Mouse (Mus musculus): ENCODE results near the gene Notch2.

Notch2 gene

GRCm38 (mm10) chr3:98146471-98147410, 133.4 kb downstream of the Notch2 start:
- DNase-seq (ENCODE audit: low spot score in 2 of 2): no peak

- no peak for DNase-seq (ENCODE audit: low spot score in 2 of 2)
Measured at GRCm38 (mm10) chr3:98147706-98148105, 134.4 kb downstream of the Notch2 start.

- DNase-seq (ENCODE audit: low spot score in 2 of 2): no peak
Measured at GRCm38 (mm10) chr3:98149881-98150280, 136.6 kb downstream of the Notch2 start.

DNA sequence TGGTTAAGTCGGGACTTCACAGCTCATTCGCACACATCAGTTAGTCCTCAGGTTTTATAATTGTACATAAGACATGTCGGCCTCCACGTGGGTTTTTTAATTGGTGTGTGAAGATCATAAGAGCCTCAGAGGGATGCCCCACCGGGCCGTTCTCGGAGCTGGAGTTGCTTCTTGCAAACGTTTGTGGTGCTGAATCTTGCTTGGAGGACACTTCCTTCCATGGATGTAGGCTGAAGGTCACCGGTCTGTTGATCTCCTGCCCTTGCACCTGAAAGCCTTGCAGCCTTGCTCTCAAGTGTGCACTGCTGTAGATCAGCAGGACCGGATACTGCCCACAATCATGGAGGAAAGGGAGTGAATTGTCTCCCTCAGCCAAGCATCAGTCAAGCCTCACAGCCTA, 137.7 kb downstream of the Notch2 start:
- DNase-seq (ENCODE audit: low spot score in 2 of 2): no peak

- DNase-seq (ENCODE audit: low spot score in 2 of 2): no peak
Measured at GRCm38 (mm10) chr3:98153460-98153859, 140.1 kb downstream of the Notch2 start.

- no peak for DNase-seq (ENCODE audit: low spot score in 2 of 2)
Measured at GRCm38 (mm10) chr3:98156158-98156557, 142.8 kb downstream of the Notch2 start.

GRCm38 (mm10) chr3:98157073-98157472, 143.7 kb downstream of the Notch2 start:
- no peak for DNase-seq (ENCODE audit: low spot score in 2 of 2)

DNA sequence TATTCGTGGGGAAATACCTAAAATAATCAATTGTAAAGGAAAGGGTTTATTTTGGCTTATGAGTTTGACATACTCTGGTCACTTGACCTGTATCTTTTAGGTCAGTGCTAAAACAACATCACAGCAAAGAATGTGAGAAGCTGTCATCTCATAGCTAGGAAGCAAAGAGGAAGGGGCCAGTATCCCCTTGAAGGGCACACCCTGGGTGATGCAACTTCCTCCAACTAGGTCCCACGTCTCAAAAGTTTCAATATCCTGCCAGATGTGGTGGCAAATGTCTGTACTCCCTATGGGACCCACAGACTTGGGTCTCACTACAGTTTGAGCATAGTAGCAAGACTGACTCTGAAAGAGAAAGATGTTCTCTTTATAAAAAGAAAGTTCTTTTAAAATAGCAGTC, 144.3 kb downstream of the Notch2 start:
- no peak for DNase-seq (ENCODE audit: low spot score in 2 of 2)

- DNase-seq (ENCODE audit: low spot score in 2 of 2): no peak
Measured at GRCm38 (mm10) chr3:98158646-98159045, 145.3 kb downstream of the Notch2 start.

DNA sequence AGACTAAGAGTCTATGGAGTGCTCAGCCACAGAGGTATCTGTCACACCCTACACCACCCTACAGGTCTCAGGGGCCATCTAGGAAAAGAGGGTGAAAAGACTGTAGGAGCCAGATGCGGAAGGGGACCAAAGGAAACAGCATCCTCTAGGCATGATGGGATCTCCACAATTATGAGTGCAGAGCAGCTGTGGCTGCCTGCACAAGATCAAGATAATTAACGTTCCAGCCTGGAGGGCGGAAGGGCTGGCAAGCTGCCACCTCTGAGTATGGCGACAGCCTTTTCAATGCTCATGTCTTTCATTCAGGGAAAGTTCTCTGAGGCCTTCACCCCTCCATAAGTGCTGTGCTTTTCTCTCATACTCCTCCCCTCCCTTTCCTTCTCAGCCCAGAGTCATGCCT, 146.0 kb downstream of the Notch2 start:
- DNase-seq (ENCODE audit: low spot score in 2 of 2): no peak

DNA sequence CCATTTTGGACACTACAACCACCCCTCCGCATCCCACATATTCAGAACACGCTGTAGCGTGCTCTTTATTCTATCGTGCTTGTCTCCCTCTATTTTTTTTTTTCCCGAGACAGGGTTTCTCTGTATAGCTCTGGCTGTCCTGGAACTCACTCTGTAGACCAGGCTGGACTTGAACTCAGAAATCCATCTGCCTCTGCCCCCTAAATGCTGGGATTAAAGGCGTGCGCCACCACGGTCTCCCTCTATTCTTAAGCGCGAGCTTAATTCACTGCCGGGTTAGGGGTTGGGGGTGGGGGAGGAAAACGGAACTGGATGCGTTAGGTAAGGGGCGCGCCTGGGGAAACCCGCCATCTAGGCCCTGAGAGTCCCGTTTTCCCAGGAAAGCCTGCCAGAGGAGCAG, 147.0 kb downstream of the Notch2 start, which contains the start of gene Adam30:
Gene Adam30 (plus strand): TSS at position 301 of the 400 bp plus-strand sequence.
- no peak for DNase-seq (ENCODE audit: low spot score in 2 of 2)

GRCm38 (mm10) chr3:98178340-98178739, 165.0 kb downstream of the Notch2 start:
- peak; percentile 80 for DNase-seq (ENCODE audit: low spot score in 2 of 2)

DNA sequence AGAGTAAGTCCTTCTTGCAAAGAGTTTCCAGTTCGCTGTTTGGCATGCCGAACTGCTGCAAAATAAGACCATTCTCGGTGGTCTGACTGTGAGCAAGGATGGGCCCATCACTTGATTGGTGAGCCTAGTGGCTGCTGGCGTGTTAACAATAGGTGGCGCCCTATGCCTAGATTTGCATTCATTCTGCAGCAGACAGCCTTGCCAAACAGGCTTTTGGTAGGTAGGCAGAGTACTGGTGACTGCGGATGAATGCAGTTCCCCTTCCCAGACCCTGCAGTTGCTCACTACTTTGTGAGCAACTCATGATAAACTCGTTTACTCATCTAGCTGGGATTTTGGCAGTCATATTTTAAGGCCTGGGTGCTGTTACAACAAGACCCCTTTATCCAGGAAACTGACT, 167.5 kb downstream of the Notch2 start:
- DNase-seq (ENCODE audit: low spot score in 2 of 2): peak; percentile 60 to 61

- no peak for DNase-seq (ENCODE audit: low spot score in 2 of 2)
Measured at GRCm38 (mm10) chr3:98185163-98185714, 171.9 kb downstream of the Notch2 start.

GRCm38 (mm10) chr3:98187777-98188176, 174.4 kb downstream of the Notch2 start:
- no peak for DNase-seq (ENCODE audit: low spot score in 2 of 2)

DNA sequence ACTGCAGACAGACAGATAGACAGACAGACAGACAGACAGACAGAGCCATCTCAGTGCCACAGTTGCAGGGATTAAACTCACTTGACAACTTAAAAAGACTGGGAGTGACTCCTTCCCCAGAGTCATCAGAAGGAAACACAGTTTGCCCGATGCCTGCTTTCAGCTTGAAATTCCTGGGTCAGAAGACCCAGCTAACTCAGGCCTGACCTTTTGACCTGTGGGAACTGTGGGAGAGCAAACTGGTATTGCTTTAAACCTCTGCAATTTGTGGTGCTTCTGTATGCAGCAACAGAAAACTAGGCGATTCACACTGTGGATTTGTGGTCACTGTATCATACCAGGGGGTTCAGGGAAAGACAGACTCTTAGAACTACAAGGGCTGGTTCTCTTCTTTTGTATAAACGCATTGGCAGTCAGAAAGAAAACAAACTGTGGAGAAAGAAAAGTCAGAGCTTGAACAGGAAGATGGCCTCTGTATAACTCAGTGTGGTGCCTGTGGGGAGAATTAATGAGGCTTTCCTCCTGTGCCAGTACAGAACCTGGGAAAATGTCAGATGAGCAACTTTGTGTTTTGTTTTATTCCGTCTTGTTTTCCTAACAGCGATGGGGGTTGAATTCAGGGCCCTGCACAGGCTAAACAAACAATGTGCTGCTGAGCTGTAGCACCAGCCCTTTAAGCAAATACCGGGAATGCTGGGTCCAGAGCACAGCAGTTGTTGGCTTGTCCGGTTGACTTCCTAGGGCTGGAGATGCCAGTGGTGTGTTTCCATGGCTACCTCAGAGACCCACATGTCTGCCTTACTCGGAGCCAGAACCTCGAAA, 184.6 kb downstream of the Notch2 start:
- peak in 1 of 2 experiments; percentile 46 for DNase-seq (ENCODE audit: low spot score in 2 of 2)

DNA sequence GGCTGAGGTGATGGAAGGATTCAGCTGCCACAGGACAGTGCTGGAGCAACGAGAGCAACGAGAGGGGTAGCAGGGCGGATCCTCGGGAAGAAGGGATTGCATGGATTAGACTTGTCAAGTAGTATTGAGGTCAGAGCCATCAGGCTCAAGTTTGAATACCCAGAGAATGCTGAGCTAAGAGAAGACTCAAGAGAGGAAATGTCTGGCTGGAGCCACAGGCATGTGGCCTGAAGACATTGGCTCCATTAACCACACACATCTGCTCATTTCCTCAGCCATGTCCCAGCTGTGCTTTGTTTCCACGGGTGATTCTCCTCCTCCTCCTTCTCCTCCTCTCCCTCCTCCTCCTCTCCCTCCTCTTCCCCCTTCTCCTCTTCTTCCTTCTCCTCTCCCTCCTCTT, 186.4 kb downstream of the Notch2 start:
- no peak for DNase-seq (ENCODE audit: low spot score in 2 of 2)

Measured in right cerebral cortex, postnatal 10 days (tissue).